Mouse (Mus musculus): Measurements from ENCODE around the gene Xpot. TPM values are rescaled to one million over a fixed set of nuclear protein-coding genes. Genes with fewer than 3 reads are reported as not detected.

Xpot gene
- total RNA-seq, 2 experiments from 2014 or later = 21.6 to 27.8 TPM

- intact Hi-C loops (cut with DNase I) = no loop called here
- no peak for DNase-seq
- Histone ChIP-seq H3K4me3 (no peak overlapping the region), H3K27ac (no peak overlapping the region)
- no peak for TF ChIP-seq CTCF (IDR thresholded peaks at IDR 0.05)
Measured at GRCm38 (mm10) chr10:121564447-121564846, 61.7 kb downstream of the Xpot start.

DNA sequence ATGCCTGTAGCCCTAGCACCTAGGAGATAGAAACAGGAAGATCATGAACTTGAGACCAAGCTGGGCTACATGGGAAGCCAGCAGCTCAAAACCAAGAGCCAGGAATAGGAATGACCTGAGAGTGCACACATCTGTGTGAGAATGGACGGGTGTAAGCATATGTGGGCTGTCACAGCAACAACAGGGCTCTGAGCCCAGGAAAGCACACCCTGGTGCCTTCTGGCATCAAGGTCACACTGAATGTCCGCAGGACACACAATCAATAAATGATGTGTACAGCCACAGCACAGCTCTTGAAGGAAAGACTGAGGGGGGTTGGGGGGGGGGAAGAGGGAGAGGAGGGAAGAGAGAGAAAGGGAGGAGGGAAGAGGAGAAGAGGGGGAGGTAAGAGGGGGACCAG is 67.9 kb downstream of the Xpot start:
- no peak for TF ChIP-seq CTCF (IDR thresholded peaks at IDR 0.05)
- Histone ChIP-seq H3K4me3 (no peak overlapping the region), H3K27ac (no peak overlapping the region)
- intact Hi-C loops (cut with DNase I) = no loop called here
- no peak for DNase-seq

- no peak for DNase-seq
- H3K27ac ChIP-seq = no peak overlapping the region
- no peak overlapping the region for H3K4me3 ChIP-seq
- TF ChIP-seq CTCF (IDR thresholded peaks at IDR 0.05) = no peak
- intact Hi-C loops (cut with DNase I) = no loop called here
Measured at GRCm38 (mm10) chr10:121556263-121556662, 69.9 kb downstream of the Xpot start.

- no peak for DNase-seq
- intact Hi-C loops (cut with DNase I) = no loop called here
- H3K27ac ChIP-seq = no peak overlapping the region
- TF ChIP-seq CTCF (IDR thresholded peaks at IDR 0.05) = no peak
- no peak overlapping the region for H3K4me3 ChIP-seq
Measured at GRCm38 (mm10) chr10:121550334-121550733, 75.8 kb downstream of the Xpot start.

DNA sequence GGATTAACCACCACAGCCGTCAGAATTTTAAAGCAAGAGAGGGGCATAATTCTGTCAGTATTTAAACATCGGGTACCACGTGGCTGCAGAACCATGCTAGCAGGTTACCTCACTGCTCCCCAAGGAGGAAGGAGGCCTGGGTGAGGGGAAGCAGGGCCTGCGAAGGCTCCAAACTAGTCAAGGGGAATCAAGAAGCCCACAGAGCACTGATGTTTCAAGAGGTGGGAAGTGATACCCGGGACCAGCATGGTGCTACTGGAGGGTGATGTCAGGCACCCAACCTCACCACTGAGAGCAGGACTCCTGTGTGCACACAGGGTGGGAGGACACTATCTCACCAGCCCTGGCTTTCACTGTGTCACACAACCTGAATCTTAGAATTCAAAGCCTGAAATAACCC is 76.5 kb downstream of the Xpot start:
- Histone ChIP-seq H3K4me3 (no peak overlapping the region), H3K27ac (no peak overlapping the region)
- TF ChIP-seq CTCF (IDR thresholded peaks at IDR 0.05) = no peak
- no peak for DNase-seq
- intact Hi-C loops (cut with DNase I) = no loop called here

GRCm38 (mm10) chr10:121547162-121547561 is 79.0 kb downstream of the Xpot start:
- intact Hi-C loops (cut with DNase I) = no loop called here
- Histone ChIP-seq H3K4me3 (no peak overlapping the region), H3K27ac (no peak overlapping the region)
- no peak for DNase-seq
- TF ChIP-seq CTCF (IDR thresholded peaks at IDR 0.05) = no peak

DNA sequence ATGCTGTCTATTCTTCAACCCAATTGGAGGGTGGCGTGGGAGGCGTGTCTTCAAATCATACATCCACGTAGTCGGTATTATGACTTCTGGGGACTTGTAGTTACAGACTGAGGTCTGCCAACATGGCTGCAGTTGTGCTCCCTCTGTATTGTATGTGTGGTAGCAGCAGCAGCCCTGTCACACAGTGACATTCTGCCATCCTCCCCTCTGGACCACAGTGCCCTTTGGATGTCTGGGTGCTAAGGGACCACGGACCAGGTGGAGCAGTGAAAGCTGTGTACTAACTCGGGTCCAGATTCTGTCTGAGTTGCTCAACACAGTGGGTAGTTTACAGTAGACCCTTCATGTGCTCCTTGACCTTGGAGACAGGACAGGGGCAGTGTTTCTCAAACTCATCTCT is 82.6 kb downstream of the Xpot start:
- H3K4me3 ChIP-seq = no peak overlapping the region
- intact Hi-C loops (cut with DNase I) = no loop called here
- DNase-seq = no peak

GRCm38 (mm10) chr10:121542156-121542555 is 84.0 kb downstream of the Xpot start:
- no peak overlapping the region for H3K4me3 ChIP-seq
- no peak for TF ChIP-seq CTCF (IDR thresholded peaks at IDR 0.05)
- intact Hi-C loops (cut with DNase I) = no loop called here

More for the DNA sequence above, 82.6 kb downstream of the Xpot start:
- TF ChIP-seq CTCF (IDR thresholded peaks at IDR 0.05) = no peak
- no peak overlapping the region for H3K27ac ChIP-seq

More at GRCm38 (mm10) chr10:121542156-121542555, 84.0 kb downstream of the Xpot start:
- no peak for DNase-seq
- H3K27ac ChIP-seq = no peak overlapping the region

Small RNA genes within 50 kb of the gene (microRNA-seq; reads per million reads assigned to microRNA genes)
- not detected for gene Gm24330

Other genes starting within 250 kb of the Xpot start
- gene Rassf3, start 150.0 kb downstream of the Xpot start, total RNA-seq (2021) = 10 to 100 TPM; 29.2 to 47.3 TPM
- gene Tbk1, start 39.5 kb downstream of the Xpot start, total RNA-seq (2021) = 10 to 100 TPM; 11.5 to 12.0 TPM
- gene D930020B18Rik, start 15.3 kb upstream of the Xpot start, total RNA-seq (2021) = not detected
- gene BC048403, start 113.6 kb upstream of the Xpot start, total RNA-seq (2021) = 1 to 10 TPM; 1.5 to 2.0 TPM

Measured in gastrocnemius, adult 2 months (tissue).